Mouse (Mus musculus): Measurements from ENCODE around the gene Nans.

DNA sequence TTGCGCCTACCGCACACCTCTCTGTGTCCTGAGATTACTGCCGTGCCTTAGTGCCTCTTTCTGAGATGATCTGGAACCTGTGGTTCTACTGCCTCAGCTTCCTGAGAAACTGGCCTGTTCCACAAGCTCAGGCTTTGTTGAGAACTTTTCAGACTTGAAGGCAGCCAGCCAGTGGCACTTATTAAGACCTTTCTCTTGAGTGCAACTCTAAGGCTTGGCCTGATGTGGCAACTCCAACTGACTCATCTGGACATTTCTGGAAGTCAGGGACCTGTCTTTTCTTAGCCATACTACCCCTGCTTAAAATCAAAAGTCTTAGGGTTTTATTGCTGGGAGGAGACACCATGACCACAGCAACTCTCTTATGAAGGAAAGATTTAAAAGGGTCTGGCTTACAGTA is 31.9 kb upstream of the Nans start:
- TF ChIP-seq CTCF (IDR thresholded peaks at IDR 0.05; ENCODE audit: low read depth) (no peak), EP300 (optimal IDR thresholded peaks at IDR 0.05) (no peak)
